Mouse (Mus musculus) monocyte, adult 5-6 weeks (primary cell): ENCODE results near the gene Tbc1d8. TPM values are rescaled to one million over a fixed set of nuclear protein-coding genes. Genes with fewer than 3 reads are reported as not detected.

Source experiments
- ATAC-seq: fragments of 153-309, 156-312 bp; replicated peaks from 2 replicates; pipeline ENCODE4 v1.8.0; 2017; ENCODE audit warnings: mild to moderate bottlenecking; ENCODE audit not compliant: low TSS enrichment, insufficient number of reproducible peaks, severe bottlenecking, poor library complexity, low FRiP score
- total RNA-seq: library from RNA; stranded (forward); fragments of 200-1000, 200-491, 200-594 nt; gene quantifications from 3 replicates; pipeline ENCODE4 v1.2.3, GENCODE M21; 2017

Gene Tbc1d8
- total RNA-seq, 1 experiment from 2014 or later = 41.9 TPM

DNA sequence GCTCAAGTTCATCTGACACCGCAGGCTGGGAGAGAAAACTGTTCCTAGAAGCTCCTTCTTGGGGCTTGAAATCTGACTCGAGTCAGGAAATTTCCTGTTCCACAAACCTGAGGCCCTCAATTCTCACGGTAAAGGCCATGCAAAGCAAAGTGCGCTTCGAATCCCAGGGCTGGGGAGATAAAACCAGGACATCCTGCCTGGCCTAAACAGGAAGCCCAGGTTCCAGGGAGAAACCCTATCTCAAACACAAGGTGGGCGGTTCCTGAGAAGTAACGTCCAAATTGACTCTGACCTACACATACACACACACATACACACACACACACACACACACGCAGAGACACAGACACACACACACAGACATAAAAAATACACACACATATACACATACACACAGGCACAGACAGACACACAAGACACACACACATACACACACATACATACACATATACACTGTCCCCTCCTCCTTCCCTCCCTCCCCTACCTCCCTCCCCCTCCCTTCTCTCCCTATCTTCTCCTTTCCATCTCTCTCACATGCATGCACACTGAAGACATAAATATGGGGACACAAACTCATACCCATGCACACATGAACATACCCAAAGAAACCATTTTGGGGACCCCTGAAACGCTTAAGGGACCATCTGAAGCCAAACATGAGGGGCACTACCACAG, 24.3 kb downstream of the Tbc1d8 start:
- no peak for ATAC-seq

DNA sequence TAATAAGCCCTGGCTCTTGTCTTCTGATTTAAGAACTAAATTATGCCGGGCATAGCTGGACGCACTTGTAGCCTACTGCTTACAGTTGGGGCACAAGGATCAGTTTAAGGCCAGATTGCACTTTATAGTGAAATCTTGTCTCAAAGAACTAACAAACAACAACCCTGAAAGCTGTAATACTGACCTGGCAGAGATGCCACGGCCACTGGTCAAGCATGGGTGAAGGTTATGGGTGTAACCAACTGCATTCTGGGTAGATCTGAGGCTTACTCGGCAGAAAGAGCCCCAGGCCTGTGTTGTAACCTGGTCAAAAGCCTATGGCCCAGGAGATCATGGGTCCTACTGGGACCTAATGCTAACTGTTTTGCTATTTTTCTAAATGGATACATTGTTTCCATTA, 26.4 kb downstream of the Tbc1d8 start:
- ATAC-seq = no peak

DNA sequence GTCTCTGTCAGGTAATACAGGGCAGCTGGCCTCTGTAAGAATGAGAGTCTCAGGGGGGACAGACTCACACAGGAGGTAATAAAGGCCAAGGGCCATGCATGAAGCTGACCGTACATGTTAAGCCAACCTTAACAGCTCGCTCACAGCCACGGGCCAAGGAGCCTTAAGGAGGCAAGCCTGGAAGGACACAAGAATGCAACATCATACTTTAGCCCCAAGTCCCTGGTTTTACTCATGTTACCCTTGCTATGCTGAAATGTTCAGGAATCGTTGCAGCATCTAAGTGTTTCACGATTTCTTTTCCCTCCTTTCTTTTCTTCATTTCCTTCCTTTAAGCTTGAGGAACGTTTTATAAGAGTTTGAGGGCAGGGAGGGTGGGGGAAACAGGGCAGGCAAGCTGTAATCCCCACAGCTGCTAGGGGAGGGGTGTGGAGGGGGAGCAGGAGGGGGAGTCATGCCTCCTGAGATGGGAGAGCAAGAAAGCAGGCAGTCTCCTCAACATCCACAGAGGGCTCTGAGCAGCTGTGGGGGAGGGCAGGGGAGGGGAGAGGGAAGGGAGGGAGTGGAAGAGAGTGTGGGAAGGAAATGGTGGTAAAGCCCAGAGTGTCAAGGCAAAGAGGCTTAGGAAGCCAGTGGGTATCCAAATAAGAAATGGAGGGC, 28.4 kb downstream of the Tbc1d8 start:
- ATAC-seq = no peak

DNA sequence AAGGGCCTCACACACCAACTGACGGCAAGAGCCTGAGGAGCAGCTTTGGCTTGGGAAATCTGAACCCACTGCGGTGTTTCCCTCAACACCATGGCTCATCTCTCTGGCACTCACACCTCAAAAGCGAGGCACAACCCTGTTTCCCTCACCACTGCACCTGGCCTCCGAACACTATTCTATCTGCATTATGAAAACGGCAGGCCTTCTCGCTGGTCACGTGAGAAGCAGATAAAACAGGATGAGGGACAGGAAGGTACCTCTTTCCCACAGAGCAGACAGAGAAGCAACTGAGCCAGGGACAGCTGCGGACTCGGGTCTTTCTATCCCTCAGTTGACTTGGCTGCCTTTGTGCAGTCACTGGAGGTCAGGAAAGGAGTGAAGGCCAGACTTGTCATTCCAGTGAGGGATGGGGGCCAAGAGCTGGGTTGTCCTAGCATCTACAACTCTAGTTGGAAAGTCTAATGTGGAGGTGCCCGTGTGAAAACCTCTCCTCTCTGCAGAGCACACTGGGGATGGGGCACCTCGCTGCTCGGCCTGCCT, 29.2 kb downstream of the Tbc1d8 start:
- no peak for ATAC-seq

DNA sequence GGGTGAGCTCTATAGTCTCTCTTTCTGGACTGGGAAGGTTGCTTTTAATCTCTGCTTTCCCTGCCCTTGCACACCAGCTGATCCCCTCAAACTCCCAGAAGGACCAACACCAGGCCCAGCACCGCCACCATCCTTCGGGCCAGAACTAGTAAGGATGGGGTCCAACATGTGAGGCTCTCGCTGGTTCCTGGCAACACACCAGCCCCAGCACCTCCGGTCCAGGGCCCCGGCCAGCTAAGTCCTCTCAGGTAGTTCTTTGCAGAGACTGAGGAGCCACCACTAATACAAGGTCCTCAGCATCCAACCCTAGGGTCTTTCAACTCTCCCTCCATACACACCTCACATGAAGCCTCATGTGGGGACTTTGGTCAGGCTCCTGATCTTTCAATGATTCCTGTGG, 29.7 kb downstream of the Tbc1d8 start:
- ATAC-seq = no peak

DNA sequence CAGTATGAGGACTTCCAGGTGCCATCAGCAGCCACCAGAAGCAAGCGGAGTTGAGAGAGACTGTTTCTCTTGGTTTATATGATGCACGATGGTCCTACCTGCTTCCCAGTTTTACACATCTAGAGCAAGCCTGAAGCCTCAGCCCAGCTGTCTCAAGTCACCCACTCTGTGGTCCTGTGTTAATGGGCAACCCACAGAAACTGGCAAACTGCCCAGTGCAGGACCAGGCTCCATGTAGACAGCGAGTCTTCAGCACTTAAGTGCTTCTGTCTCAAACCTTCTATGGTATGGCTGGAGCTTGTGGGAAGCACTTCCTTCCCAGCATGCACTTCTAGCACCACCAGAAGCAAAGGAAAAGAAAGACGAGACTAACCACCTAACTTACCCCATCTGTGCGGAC, 30.3 kb downstream of the Tbc1d8 start:
- ATAC-seq = no peak

DNA sequence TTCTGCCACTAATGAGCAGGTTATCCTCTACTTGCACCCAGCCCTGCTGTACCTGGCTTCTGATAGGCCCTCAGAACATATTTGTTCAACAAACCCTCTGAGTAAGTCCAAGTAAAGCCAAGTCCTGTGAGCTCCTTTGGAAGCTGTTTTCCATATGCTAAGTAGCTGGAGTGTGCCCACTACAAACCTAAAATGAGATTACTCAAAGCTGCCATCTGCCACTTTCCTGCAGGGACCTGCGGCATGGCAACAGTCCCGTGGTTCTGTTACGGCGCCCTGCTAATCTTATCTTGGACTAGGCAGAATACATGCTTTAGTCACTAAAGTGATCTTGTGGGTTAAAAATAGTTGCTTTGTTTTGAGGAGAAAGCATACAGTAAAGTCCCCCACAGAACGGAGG, 32.4 kb downstream of the Tbc1d8 start:
- no peak for ATAC-seq

DNA sequence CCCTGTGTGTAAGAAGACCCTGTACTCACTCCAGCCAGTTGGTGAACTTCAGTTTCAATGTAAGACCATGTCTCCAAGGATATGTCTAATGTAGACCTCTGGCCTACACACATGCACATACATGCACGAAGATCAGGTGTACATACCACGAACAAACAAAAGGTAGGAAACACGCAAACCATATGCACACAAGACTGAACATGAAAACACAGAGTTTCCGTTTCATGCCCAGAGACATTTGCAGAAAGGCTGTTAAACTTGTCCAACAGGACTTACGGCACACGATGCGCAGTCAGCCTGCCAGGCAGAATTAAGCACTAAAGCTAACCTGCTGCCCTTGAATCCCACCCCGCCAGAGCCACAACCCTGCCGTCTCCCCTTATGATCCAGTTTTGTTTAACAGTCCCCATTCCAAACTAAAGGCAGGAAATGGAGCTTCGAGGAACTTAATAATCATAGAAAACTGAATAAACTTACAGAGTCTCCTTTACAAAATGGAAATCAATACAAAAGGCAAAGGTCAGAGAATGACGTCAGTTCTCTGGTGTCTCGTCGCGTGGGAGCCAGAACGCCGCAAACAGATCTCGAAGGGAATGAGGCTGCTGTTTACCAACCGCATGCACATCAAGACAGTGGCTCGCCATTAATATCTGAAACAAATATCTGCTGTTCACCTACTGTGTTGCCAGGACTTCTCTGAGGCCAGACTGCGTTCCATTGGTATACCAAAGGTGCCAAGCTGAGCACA, 33.1 kb downstream of the Tbc1d8 start:
- ATAC-seq = no peak

DNA sequence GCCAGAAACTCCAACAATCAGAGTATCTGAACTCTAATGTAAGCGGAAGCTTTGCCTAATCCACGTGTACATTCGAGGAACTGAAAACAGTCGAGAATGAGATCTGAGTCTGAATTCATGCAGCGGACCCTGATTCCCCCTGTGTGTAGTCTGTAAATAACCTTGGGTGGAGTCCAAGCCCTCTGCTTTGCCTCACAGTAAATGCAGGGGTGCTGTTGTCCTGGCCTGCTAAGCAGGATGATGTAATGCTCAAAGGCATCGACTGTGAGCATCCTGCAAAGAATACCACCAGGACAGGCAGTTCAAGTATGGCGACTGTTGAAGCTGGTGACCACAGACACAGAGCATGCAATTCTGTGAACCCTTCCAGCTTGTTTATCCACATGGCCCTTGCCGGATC, 34.8 kb downstream of the Tbc1d8 start:
- ATAC-seq = no peak

DNA sequence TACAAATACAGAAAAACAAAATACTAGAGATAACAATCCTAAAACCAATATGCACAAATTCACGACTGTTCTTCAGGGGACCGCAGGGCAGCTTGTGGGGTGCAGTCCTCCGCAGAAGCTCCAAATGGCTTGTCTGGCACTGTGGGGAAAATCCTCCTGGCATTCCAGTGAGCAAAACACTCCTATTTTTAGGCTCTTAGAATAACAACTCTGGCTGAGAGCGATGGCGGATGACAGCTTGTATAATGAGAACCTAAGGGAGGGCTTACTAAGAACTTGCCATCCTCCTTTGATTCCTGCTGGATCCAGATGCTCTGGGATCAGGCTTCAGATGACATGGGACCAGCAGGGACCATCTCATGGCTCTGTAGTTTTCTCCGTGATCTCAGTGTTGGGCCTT, 36.9 kb downstream of the Tbc1d8 start:
- no peak for ATAC-seq

DNA sequence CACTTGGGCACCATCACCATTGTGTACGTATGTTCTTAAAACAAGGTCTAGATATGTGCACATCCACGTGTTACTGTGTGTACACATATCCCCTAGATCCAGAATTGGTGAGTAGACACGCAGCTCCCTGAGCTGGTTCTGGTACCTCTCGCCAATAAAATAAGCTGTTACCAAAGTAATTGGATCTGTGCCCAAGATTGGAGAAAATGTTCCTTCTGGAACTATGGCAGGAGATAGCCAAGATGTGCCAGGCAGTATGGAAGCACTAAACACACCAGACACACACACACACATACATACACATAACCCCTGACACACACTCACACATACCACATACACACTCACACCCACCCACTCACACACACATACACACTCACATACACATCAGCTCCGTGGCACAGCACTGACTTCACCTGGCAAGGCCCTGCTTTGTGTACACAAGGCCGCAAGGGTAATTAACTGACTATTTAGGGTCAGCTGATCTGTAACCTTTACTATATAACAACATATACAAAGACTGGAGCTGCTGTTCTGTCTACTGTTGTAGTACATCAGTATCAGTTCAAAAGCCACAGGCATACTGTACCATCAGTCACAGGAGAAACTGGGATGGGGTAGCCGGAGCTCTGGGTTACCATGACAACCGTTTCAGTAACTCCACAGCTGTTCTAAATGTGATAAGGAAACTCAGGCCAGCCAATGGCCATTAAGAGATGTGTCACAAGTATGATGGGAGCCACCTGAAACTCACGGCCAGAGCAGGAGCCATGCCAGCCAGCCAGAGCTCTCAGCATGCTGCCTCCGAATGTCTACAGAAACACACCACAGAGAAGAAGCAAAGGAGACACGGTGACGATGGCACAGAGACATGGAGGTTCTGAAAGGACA, 38.6 kb downstream of the Tbc1d8 start:
- ATAC-seq = no peak

DNA sequence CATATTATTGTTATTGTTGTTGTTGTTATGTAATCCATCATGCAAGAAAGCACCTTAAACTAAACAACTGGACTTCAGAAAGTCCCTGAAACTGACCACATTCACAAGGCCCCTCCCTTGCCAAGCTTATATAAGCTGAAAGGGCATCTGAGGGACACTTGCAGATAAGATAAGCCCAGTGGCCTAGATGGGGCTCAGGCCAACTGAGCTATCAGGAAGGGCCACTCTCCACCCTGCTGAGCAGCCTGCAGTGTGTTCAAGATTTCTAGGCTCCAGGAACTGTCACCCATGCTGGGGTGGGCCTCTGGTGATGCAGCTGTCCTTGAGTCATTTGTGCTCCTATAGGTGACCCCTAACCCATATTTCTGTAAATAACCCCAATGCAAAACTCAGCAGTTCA, 39.9 kb downstream of the Tbc1d8 start:
- ATAC-seq = no peak

DNA sequence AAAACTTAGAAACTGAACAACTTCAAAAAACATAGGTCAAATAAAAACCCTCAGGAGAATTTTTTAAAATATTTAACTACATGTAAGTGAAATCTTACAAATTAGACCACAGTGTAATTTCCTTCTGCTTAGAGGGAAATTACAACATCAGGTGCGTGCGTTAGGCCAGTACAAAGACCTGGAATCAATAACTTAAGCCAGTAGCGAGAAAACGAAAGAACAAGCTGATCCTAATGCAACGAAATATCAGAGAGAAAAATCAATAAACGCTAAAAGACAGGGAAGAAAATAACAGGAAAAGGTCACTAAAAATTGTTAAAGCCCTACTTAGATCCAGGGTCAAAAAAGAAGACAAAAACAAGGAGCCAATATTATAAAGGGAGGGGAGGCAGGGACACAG, 44.3 kb downstream of the Tbc1d8 start:
- no peak for ATAC-seq

DNA sequence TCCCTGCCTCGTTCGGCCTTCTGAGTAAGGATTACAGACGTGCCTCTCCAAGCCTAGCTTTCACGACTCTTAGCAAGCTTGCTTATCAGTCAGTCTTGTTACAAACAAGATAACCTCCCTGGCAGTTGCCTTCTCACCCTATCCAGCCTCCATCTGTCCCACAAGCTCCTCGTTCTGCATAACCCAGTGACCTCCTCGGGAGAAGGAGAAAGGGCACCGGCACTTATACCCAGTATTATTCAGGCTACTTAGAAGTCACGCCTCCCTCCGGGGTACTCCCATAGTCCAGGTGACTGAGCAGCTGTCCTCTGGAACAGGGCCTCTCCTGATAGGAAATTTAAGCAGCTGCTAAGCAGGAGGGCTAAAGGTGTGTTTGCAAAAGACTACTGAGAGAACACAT, 48.5 kb downstream of the Tbc1d8 start:
- ATAC-seq = no peak

DNA sequence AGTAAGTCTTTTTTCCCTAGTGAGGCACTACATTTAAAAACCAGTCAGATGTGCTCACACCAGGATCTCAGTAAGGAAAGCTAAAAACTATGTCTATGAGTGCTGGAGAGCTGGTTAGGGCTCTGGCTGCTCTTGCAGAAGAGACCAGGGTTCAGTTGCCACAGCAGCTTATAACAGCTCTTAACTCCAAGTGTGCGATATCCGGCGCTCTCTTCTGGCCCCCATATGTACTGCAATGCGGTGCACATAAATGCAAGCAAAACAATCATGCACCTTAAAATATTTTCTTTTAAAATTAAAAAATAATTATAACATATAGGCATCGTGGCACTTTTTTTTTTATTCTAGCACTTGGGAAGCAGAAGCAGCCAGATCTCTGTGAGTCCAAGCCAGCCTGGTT, 49.5 kb downstream of the Tbc1d8 start:
- no peak for ATAC-seq

DNA sequence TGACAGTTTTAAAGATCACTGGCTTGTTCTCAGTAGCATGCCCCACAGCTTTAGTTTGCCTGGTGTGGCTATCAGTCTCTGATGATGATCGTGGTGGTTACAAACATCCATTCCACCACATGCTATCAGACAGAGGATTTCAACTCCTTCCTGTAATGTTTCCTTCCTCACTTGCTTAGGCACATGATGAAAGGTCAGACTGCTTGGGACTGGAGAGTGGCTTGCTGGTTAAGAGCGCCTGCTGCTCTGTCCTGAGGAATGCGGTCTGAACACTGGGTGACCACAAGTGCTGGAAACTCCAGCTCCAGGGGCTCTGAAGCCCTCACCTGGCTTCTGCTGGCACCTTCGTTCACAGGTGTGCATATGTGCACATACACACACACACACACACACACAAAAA, 50.3 kb downstream of the Tbc1d8 start:
- ATAC-seq = no peak

DNA sequence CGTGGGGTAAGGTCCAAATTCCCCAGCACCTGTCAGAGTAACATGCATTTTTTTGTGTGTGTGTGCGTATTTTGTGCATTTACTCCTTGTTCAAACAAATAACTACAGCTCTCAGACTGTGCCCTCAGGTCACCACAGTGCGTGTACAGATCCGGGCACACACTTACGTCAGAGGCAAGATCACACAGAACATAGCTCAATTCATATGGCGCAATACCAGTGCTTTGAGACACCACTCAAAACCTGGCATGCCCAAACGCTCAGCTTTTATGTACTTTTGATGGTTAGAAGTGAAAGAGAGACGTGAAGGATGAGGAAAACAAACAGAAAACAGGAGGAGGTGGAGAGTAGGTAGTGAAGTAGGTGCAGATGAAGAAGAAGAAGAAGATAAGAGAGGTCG, 53.1 kb downstream of the Tbc1d8 start:
- ATAC-seq = no peak

DNA sequence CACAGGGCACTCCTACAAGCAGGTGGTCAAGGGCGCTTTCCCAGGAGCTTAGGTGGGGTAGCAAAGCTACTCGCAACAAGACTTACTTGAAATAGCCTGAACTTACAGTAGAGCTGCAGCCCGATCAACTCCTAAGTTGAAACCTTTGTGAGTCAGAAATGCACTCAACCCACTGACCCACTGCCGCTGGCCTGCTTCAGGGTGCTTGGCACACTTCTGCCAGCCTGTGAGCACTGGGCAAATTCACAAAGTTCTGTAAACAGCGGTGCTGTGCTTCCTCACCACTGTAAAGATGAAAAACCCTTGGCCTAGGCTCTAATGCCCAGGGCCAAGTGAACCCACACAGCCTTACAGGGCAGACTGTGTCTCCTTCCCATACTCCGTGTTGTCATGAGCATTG, 57.6 kb downstream of the Tbc1d8 start:
- no peak for ATAC-seq

DNA sequence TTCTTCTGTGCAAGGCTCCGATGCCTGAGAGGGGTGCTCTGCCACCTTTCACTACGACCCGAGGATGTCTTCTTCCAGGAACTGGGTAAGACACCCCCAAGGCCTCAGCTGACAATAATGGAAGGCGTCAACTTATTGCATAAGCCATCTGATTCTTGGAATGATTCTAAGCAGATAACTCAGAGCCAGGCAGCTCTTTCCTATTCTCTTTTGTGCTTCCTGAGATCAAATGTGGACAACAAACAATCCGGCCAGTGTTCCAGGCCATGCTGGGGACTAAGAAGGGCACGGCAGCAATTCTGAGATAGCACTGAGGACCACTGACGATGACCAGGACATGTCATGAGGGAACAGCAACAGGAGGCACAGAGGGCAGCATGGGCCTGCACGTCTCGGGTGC, 59.7 kb downstream of the Tbc1d8 start:
- no peak for ATAC-seq
